Mouse (Mus musculus): ENCODE data around the gene Primpol. TPM values are rescaled to one million over a fixed set of nuclear protein-coding genes. Genes with fewer than 3 reads are reported as not detected.

Primpol gene
- polyA plus RNA-seq, 1 experiment from 2014 or later: 9.6 TPM

DNA sequence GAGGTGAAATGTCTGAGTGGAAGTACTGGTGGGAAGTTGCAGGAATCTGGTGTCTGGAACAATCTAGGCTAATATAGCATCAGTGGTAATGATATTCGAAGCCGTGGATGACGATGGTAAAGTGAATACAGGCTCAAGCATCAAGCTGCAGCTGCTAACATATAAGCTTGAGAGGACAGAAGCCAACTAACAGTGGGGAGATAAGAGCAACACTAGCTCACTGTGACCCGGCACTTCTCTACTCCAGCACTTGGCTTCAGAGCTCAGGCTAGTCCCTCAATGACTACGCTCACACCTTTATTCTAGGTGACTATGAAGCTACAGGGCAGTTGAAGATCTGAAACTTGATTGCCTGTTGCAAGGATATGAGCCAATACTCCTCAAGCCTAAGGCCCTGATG lies 18.3 kb downstream of the Primpol start:
- Histone ChIP-seq H3K4me1 (replicated peaks; ENCODE audit: insufficient read depth, low read length) (no peaks in the 10 kb centered on the region), H3K27ac (no peak overlapping the region), H3K9me3 (replicated peaks; ENCODE audit: low read length) (no peaks in the 10 kb centered on the region), H3K4me2 (ENCODE audit: low read length) (no peak overlapping the region), H3K9ac (ENCODE audit: low read depth, low read length) (no peak overlapping the region), H3K27me3 (ENCODE audit: insufficient read depth, low read length) (no peaks in the 10 kb centered on the region), H3K36me3 (ENCODE audit: insufficient read depth, low read length) (0 out of 2 replicates have a peak, but pooled peaks cover 5% of the 10 kb centered on the region), H3K4me3 (replicated peaks; ENCODE audit: low read depth, low read length) (no peak overlapping the region)
- no peak for TF ChIP-seq CTCF (IDR thresholded peaks at IDR 0.05; ENCODE audit: low read depth)
- ATAC-seq (replicated peaks; ENCODE audit: low FRiP score, low read depth) (no peak), DNase-seq (ENCODE audit: low spot score) (no peak)
- WGBS: 98% methylated on average over 5 of the region's 5 CpGs

DNA sequence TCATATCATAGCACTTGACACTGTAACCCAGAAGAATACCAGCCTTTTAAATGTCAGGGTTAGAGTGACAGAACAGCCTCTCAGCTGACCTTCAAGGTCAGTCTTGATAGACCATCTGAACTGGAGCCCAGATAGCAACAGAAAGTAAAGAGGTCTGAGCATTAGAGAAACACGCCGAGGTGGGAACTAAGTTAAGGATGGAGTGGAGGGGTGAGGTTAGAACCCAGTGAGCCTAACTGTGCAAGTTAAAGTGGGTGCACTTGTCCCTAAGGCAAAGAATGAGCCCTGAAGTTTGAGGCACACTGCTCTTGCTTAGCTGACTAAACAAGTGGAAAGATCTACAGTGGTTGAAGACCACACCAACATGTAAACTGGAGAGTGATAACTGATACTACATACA lies 18.9 kb downstream of the Primpol start:
- Histone ChIP-seq H3K4me2 (ENCODE audit: low read length) (no peak overlapping the region), H3K9ac (ENCODE audit: low read depth, low read length) (no peak overlapping the region), H3K4me3 (replicated peaks; ENCODE audit: low read depth, low read length) (no peak overlapping the region), H3K4me1 (replicated peaks; ENCODE audit: insufficient read depth, low read length) (no peaks in the 10 kb centered on the region), H3K9me3 (replicated peaks; ENCODE audit: low read length) (no peaks in the 10 kb centered on the region), H3K27ac (no peak overlapping the region), H3K36me3 (ENCODE audit: insufficient read depth, low read length) (0 out of 2 replicates have a peak, but pooled peaks cover 5% of the 10 kb centered on the region), H3K27me3 (ENCODE audit: insufficient read depth, low read length) (no peaks in the 10 kb centered on the region)
- WGBS: 85% methylated on average over 2 of the region's 2 CpGs
- no peak for DNase-seq (ENCODE audit: low spot score)
- ATAC-seq (replicated peaks; ENCODE audit: low FRiP score, low read depth): no peak
- no peak for TF ChIP-seq CTCF (IDR thresholded peaks at IDR 0.05; ENCODE audit: low read depth)

DNA sequence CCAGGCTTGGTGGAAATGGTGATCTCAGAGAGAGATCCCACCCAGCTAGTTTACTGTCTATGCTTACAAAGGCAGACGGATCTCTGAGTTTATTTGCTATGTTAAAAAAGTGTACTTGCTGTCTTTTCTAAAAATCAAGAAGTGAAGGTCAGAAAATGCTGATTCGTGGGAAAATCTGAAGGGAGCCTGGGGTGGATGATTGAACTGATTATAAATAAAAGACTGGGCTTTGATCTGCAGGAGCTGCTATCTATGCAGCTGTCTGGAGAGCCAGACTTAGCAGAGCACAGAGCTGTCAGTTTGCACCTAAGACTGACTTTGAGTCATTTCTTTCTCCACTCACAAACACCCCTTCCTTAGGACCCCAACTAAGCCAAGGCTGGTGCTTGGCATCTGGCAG lies 19.6 kb downstream of the Primpol start:
- Histone ChIP-seq H3K4me3 (replicated peaks; ENCODE audit: low read depth, low read length) (no peak overlapping the region), H3K27ac (no peak overlapping the region), H3K4me1 (replicated peaks; ENCODE audit: insufficient read depth, low read length) (no peaks in the 10 kb centered on the region), H3K9me3 (replicated peaks; ENCODE audit: low read length) (no peaks in the 10 kb centered on the region), H3K4me2 (ENCODE audit: low read length) (no peak overlapping the region), H3K27me3 (ENCODE audit: insufficient read depth, low read length) (no peaks in the 10 kb centered on the region), H3K36me3 (ENCODE audit: insufficient read depth, low read length) (0 out of 2 replicates have a peak, but pooled peaks cover 2% of the 10 kb centered on the region), H3K9ac (ENCODE audit: low read depth, low read length) (no peak overlapping the region)
- no peak for DNase-seq (ENCODE audit: low spot score)
- no peak for ATAC-seq (replicated peaks; ENCODE audit: low FRiP score, low read depth)
- WGBS: 83% methylated on average over 2 of the region's 2 CpGs
- no peak for TF ChIP-seq CTCF (IDR thresholded peaks at IDR 0.05; ENCODE audit: low read depth)

DNA sequence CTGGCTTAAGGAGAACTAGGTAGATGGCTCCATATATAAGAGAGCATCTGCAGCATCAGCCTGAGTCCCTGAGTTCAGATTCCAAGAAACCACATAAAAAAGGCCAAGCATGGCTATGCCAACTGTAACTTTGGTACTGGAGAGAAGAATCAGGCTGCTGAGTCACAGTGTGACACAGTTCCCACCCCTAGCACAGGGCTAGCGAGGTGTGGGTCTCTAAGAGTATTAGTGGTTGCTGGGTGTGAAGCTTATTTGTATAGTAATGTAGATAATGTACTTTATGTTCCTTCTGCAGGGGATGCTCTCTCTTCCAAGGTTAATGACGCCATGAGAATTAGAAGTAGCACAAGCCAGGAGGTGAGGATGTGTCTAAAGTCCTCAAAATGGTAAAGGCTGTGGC lies 20.5 kb downstream of the Primpol start:
- no peak for DNase-seq (ENCODE audit: low spot score)
- Histone ChIP-seq H3K4me3 (replicated peaks; ENCODE audit: low read depth, low read length) (no peak overlapping the region), H3K9ac (ENCODE audit: low read depth, low read length) (no peak overlapping the region), H3K36me3 (ENCODE audit: insufficient read depth, low read length) (0 out of 2 replicates have a peak, but pooled peaks cover 2% of the 10 kb centered on the region), H3K27me3 (ENCODE audit: insufficient read depth, low read length) (no peaks in the 10 kb centered on the region), H3K27ac (no peak overlapping the region), H3K9me3 (replicated peaks; ENCODE audit: low read length) (no peaks in the 10 kb centered on the region), H3K4me1 (replicated peaks; ENCODE audit: insufficient read depth, low read length) (no peaks in the 10 kb centered on the region), H3K4me2 (ENCODE audit: low read length) (no peak overlapping the region)
- WGBS: 81% methylated on average over 2 of the region's 2 CpGs
- ATAC-seq (replicated peaks; ENCODE audit: low FRiP score, low read depth): no peak
- no peak for TF ChIP-seq CTCF (IDR thresholded peaks at IDR 0.05; ENCODE audit: low read depth)

DNA sequence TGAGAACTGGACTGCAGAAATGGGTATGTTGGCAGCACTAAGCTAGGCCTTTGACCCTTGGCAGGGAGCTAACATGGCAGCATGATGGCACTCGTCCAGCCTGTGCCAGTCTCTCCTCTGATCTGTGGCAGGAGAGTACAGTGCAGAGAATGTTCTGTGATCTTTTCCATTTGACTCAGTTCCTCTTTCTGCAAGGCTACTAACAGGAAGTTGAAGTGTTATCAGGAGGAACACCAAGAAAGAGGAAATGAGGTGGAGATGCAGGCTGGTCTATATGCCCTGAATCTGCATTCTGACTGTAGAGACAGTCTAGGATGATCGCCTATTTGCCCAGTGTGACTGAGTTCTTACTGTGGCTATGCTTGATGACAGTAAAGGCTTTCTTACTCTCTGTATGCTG lies 21.4 kb downstream of the Primpol start:
- Histone ChIP-seq H3K9me3 (replicated peaks; ENCODE audit: low read length) (no peaks in the 10 kb centered on the region), H3K27me3 (ENCODE audit: insufficient read depth, low read length) (no peaks in the 10 kb centered on the region), H3K27ac (no peak overlapping the region), H3K36me3 (ENCODE audit: insufficient read depth, low read length) (0 out of 2 replicates have a peak, but pooled peaks cover 2% of the 10 kb centered on the region), H3K4me1 (replicated peaks; ENCODE audit: insufficient read depth, low read length) (no peaks in the 10 kb centered on the region), H3K4me3 (replicated peaks; ENCODE audit: low read depth, low read length) (no peak overlapping the region), H3K4me2 (ENCODE audit: low read length) (no peak overlapping the region), H3K9ac (ENCODE audit: low read depth, low read length) (no peak overlapping the region)
- DNase-seq (ENCODE audit: low spot score) (no peak), ATAC-seq (replicated peaks; ENCODE audit: low FRiP score, low read depth) (no peak)
- TF ChIP-seq CTCF (IDR thresholded peaks at IDR 0.05; ENCODE audit: low read depth): no peak
- WGBS: 94% methylated on average over 2 of the region's 2 CpGs

DNA sequence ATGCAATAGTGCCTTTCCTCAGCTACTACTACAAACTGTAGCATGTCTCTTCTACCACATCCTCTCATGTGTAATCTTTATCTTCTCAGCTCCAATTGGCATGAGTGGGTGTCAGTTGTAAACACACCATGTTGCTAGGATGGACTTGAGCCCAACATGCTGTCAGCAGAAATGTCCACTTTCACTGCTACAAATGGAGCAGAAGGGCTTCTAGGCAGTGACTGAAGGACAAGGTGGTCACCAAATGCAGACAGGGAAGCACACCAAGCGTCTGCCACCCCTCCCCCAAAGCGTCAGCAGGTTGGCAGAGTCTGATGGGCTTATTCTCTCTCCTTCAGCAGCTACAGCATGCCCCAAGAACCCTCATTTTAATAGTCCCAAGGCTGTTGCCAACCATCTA lies 23.2 kb downstream of the Primpol start:
- Histone ChIP-seq H3K9me3 (replicated peaks; ENCODE audit: low read length) (no peaks in the 10 kb centered on the region), H3K27me3 (ENCODE audit: insufficient read depth, low read length) (no peaks in the 10 kb centered on the region), H3K9ac (ENCODE audit: low read depth, low read length) (no peak overlapping the region), H3K36me3 (ENCODE audit: insufficient read depth, low read length) (no peaks in the 10 kb centered on the region), H3K4me3 (replicated peaks; ENCODE audit: low read depth, low read length) (no peak overlapping the region), H3K4me2 (ENCODE audit: low read length) (no peak overlapping the region), H3K27ac (no peak overlapping the region), H3K4me1 (replicated peaks; ENCODE audit: insufficient read depth, low read length) (no peaks in the 10 kb centered on the region)
- DNase-seq (ENCODE audit: low spot score): no peak
- ATAC-seq (replicated peaks; ENCODE audit: low FRiP score, low read depth): no peak
- 80% methylated on average over 2 of the region's 2 CpGs for WGBS
- no peak for TF ChIP-seq CTCF (IDR thresholded peaks at IDR 0.05; ENCODE audit: low read depth)

DNA sequence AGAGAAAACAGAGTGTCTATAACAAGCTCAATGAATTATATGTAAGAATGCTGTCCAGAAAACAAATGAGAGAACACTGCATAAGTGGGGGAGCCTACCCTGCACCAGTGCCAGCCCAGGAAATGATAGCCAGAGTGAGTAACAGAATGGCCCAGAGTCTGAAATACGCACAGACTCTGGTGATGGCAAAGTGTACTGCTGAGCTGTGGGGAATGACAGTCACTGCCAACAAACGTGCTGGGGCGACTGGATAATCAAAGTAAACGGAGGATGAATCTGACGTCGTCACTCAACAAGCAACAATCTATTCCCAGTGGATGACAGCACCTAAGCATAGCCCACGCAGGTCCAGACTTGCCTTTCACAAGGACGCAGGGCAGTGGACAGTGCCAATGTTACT lies 23.9 kb downstream of the Primpol start:
- no peak for TF ChIP-seq CTCF (IDR thresholded peaks at IDR 0.05; ENCODE audit: low read depth)
- no peak overlapping the region for H3K4me2 ChIP-seq (ENCODE audit: low read length)
- no peaks in the 10 kb centered on the region for H3K27me3 ChIP-seq (ENCODE audit: insufficient read depth, low read length)
- no peak overlapping the region for H3K9ac ChIP-seq (ENCODE audit: low read depth, low read length)
- no peaks in the 10 kb centered on the region for H3K9me3 ChIP-seq (replicated peaks; ENCODE audit: low read length)
- no peaks in the 10 kb centered on the region for H3K36me3 ChIP-seq (ENCODE audit: insufficient read depth, low read length)
- DNase-seq (ENCODE audit: low spot score) (no peak), ATAC-seq (replicated peaks; ENCODE audit: low FRiP score, low read depth) (no peak)
- no peaks in the 10 kb centered on the region for H3K4me1 ChIP-seq (replicated peaks; ENCODE audit: insufficient read depth, low read length)
- H3K4me3 ChIP-seq (replicated peaks; ENCODE audit: low read depth, low read length): no peak overlapping the region
- whole genome bisulfite sequencing: 80% methylated on average over 8 of the region's 8 CpGs
- no peak overlapping the region for H3K27ac ChIP-seq

All from kidney, postnatal 0 days (tissue).